Mouse (Mus musculus) embryonic facial prominence, embryonic 13.5 days (tissue): ENCODE results near the gene Gm13078. TPM values are rescaled to one million over a fixed set of nuclear protein-coding genes. Genes with fewer than 3 reads are reported as not detected.

Experiments
- ATAC-seq: fragments of 200-750 bp; cut with Nextera tagmentation; 2 replicates; pipeline ENCODE4 v1.8.0; 2017; ENCODE audit warnings: low read depth; ENCODE audit not compliant: insufficient number of reproducible peaks, insufficient read depth, low FRiP score, low TSS enrichment
- H3K27ac ChIP-seq: fragments of 300-500 bp; sonication (generic); 2 replicates; pipeline ENCODE4 v1.5.1; 2015; ENCODE audit warnings: moderate library complexity, mild to moderate bottlenecking, inconsistent platforms
- H3K27me3 ChIP-seq: fragments of 300-500 bp; sonication (generic); 2 replicates; pipeline ENCODE4 v1.6.1; 2015; ENCODE audit warnings: mild to moderate bottlenecking, inconsistent platforms
- H3K36me3 ChIP-seq: fragments of 300-500 bp; sonication (generic); 2 replicates; pipeline ENCODE4 v1.6.1; 2015; ENCODE audit warnings: mild to moderate bottlenecking, inconsistent platforms
- H3K4me1 ChIP-seq: fragments of 300-500 bp; sonication (generic); 2 replicates; pipeline ENCODE4 v1.6.1; 2015; ENCODE audit warnings: inconsistent platforms
- H3K4me2 ChIP-seq: fragments of 300-500 bp; sonication (generic); 2 replicates; pipeline ENCODE4 v1.6.1; 2015; ENCODE audit warnings: moderate library complexity, mild to moderate bottlenecking, inconsistent platforms
- H3K4me3 ChIP-seq: fragments of 300-500 bp; sonication (generic); 2 replicates; pipeline ENCODE4 v1.5.1; 2015; ENCODE audit warnings: mild to moderate bottlenecking, inconsistent platforms
- H3K9ac ChIP-seq: fragments of 300-500 bp; sonication (generic); 2 replicates; pipeline ENCODE4 v1.6.1; 2015; ENCODE audit warnings: mild to moderate bottlenecking, inconsistent platforms
- H3K9me3 ChIP-seq: fragments of 300-500 bp; sonication (generic); 2 replicates; pipeline ENCODE4 v1.6.1; 2016; ENCODE audit warnings: inconsistent platforms
- WGBS: fragments of 180-500 bp; shearing (Covaris S2); methylation state at CpG from one replicate; pipeline ENCODE4 v1.1.7; 2015; ENCODE audit warnings: mixed read lengths; 5-methylcytosine and 5-hydroxymethylcytosine counted together
- polyA plus RNA-seq: library from polyadenylated mRNA; unstranded; fragments of >200 nt; fragmentation: Nextera tagmentation; extraction: Ambion mirVana; gene quantifications from 2 replicates; pipeline ENCODE4 v1.2.1, GENCODE M21; 2015

Gene Gm13078
- not detected in 2 replicates for polyA plus RNA-seq

GRCm38 (mm10) chr4:143719155-143719554 is at the start of gene Gm13078:
Gene Gm13078, plus strand, starts transcription at chr4:143719455.
- Histone ChIP-seq H3K9ac (no peak within 1 kb of the TSS), H3K4me1 (no peaks in the 10 kb centered on the region), H3K36me3 (no peaks in the 10 kb centered on the region), H3K4me3 (no peak within 1 kb of the TSS), H3K9me3 (peaks cover 23% of the 10 kb centered on the region; the same call in 1 of the 2 replicates), H3K4me2 (no peak within 1 kb of the TSS), H3K27me3 (no peaks in the 10 kb centered on the region), H3K27ac (no peak within 1 kb of the TSS)
- 83% methylated on average over 1 of the region's 1 CpGs for WGBS
- ATAC-seq, result no peak

GRCm38 (mm10) chr4:143702611-143703010 is 16.6 kb upstream of the Gm13078 start, which contains the start of gene Gm13089:
Gene Gm13089, minus strand, starts transcription at chr4:143702711.
- no peak within 1 kb of the TSS for H3K27ac ChIP-seq

More at GRCm38 (mm10) chr4:143702611-143703010, 16.6 kb upstream of the Gm13078 start, which contains the start of gene Gm13089:
- Histone ChIP-seq H3K4me3 (no peak within 1 kb of the TSS), H3K9me3 (peaks cover 33% of the 10 kb centered on the region), H3K27me3 (no peaks in the 10 kb centered on the region), H3K36me3 (no peaks in the 10 kb centered on the region), H3K4me1 (no peaks in the 10 kb centered on the region), H3K4me2 (no peak within 1 kb of the TSS), H3K9ac (no peak within 1 kb of the TSS)
- 82% methylated on average over 2 of the region's 2 CpGs for WGBS
- ATAC-seq, result no peak

Other genes starting within 250 kb of the Gm13078 start
- gene Gm13043, start 208.1 kb upstream of the Gm13078 start, polyA plus RNA-seq, result not detected in 2 replicates
- not detected in 2 replicates for gene Gm13040, start 183.5 kb upstream of the Gm13078 start, polyA plus RNA-seq
- gene BC080695, start 167.8 kb upstream of the Gm13078 start, polyA plus RNA-seq, result not detected in 2 replicates
- gene Gm13057, start 167.7 kb upstream of the Gm13078 start, polyA plus RNA-seq, result not detected in 2 replicates
- not detected in 2 replicates for gene Gm13083, start 104.5 kb upstream of the Gm13078 start, polyA plus RNA-seq
- gene Gm13088, start 62.2 kb upstream of the Gm13078 start, polyA plus RNA-seq, result not detected in 2 replicates
- not detected in 2 replicates for gene Gm13089, start 16.7 kb upstream of the Gm13078 start, polyA plus RNA-seq
- not detected in 2 replicates for gene Gm13023, start 69.9 kb downstream of the Gm13078 start, polyA plus RNA-seq
- gene Gm13084, start 96.6 kb downstream of the Gm13078 start, polyA plus RNA-seq, result not detected in 2 replicates
- not detected in 2 replicates for gene Gm13103, start 127.0 kb downstream of the Gm13078 start, polyA plus RNA-seq
- not detected in 2 replicates for gene Pramef6, start 180.9 kb downstream of the Gm13078 start, polyA plus RNA-seq
- not detected in 2 replicates for gene Pramef25, start 231.6 kb downstream of the Gm13078 start, polyA plus RNA-seq
- not detected in 2 replicates for gene Gm13101, start 247.5 kb downstream of the Gm13078 start, polyA plus RNA-seq